Mouse (Mus musculus): Measurements from ENCODE around the gene Olfr410.

Gene Olfr410

DNA sequence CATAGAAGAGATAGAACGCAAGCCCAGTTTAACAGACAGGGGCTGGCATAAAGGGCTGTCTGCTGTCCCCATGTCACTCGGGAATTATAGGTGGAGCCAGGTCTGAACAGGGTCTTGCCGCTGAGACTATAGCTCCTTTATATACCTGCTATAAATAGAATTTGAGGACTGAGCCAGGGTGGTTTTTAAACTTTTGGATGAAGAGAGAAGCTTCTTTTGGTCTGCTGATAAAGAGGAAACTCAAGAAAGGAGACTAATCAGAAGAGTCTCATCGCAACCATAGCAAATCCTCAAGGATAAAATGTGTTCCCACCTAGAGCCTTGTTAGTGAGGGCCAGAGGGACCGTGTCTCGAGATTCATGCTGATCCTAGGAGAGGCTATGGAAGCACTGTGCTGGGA is at the start of gene Olfr410:
Gene Olfr410 (minus strand): TSS at position 101 of the 400 bp plus-strand sequence.
- DNase-seq (ENCODE audit: low spot score), result no peak

DNA sequence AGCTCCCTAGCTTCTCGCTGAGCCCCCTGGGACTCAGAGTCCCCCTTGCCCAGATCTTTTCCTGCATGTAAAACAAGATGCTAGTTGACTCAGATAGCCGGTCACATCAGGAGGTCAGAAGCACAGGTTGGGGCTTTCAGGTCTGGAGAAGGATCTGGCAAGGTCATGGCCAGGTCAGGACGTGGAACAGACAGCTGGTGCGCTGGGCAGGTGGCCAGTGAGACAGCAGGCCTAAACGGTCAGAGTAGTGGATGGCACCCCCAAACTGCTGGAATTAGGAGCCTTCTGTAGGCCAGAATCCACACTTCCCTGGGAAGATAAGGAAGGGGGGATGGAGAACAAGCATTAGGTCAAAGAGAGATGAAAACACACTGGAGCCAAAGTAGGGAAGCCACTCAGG is 49.4 kb upstream of the Olfr410 start:
- DNase-seq (ENCODE audit: low spot score), result no peak

DNA sequence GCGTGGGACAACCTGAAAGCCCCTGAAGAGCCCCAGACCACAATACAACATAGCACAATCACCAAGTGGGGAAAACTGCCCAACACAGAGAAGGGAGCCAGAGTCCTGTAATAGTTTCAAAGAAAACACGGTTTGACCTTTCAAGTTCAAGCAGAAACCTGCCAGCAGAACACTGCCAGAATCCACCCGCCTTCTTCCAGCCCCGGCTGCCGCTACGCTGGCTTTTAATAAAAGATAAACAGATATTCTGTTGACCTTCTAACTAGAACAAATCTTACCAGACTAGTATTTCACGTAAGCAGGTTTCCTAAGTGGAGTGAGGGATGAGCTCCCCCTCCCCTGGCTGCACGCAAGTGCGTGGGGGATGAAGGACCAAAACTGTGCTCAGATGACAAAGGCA is 47.8 kb upstream of the Olfr410 start:
- DNase-seq (ENCODE audit: low spot score), result no peak

DNA sequence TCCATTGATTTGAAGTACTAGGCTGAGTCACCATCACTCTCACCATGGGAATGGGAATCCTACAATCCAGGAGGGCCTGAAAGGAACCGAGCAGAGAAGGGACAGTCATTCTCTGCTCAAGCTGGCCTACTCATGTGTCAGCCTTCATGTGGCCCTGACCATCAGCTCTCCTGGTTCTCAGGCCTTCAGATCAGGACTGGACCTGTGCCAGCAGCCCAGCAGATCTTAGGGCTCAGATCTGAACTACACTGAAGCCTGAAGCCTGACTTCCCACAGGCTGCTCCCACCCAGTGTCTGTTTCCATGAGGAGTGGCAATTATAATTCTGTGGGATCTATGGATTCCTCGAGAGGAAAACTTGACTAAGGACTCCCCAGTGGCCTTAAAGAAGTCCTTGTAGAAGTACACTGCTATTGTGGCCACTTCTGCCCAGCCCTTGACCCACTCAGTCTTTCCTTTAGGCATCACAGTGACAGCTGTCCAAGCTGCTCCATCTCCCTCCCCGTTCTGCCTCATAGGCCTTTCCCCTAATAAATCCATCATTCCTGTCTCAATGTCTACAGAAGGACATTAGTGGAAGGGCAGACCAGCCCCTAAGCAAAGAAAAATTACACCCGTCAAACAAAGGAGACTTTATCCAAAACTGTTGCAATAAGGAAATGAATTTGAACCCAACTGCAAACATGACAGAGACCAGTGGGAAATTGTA is 41.5 kb upstream of the Olfr410 start:
- no peak for DNase-seq (ENCODE audit: low spot score)

DNA sequence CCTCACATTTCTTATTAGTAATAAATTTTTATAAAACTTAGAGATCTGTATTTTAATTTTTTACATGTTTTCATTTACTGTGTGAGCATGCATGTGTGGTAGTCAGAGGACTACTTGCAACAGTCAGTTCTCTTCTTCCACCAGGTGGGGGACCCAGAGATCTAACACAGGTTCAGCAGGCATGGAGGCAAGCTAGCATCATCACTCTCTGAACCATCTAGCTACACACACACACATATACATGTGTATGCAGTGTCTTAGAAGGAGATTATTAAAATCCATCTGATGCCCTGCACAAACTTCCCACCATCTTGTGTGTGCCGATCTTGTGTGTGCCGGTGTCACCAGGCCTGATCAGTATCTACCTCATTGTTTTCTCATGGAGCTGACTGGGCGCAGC is 39.0 kb upstream of the Olfr410 start:
- peak; percentile 51 for DNase-seq (ENCODE audit: low spot score)

DNA sequence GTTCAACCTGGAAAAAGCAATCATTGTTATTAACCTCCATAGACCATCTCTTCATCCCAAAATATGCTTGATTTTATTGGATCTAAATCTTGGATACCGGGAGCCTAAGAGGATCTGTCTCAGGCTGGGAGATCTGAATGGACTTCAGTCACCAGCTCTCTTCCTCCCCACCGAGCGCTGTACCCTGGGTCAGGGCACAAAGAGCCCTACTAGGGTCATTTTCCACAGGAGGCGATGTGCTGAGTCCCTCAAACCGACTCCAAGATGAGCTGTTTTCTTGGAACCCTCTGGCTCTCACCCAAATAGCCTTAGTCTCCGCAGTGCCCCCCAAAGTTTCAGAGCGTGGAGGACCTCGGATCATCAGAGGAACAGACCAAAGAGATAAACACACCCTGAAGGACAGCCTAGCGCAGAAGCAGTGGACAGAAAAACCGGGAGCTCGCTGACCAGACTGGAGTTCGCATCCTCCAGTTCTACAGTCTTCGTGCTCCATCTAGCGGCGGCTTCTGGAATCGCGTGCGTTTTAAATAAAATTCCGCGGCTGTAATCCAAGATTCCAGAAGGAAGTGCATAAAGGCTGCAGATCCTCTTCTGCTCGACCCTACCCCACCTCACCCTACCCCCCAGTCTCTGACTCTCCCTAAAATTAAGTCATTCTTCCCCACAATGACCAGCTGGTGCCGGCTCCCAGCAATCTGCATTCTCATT is 33.7 kb upstream of the Olfr410 start:
- DNase-seq (ENCODE audit: low spot score), result no peak

DNA sequence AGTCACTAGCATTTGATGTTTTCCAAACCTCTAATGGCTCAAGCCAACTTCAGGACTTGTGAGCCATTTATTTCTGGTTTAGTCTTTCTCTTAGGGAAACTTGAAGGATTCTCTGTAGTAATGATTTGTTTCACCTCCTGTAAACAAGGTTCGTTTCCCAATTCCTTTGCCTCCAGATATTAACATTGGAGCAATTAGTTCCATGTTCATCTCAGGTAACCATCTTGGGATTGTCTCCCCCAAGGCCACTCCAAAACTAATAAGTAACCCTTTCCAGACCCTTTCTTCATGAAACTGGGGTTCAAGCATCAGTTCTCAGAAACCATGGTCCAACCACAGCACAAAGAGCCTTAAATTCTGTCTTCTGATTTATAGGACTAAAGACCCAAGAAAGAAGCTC is 23.9 kb upstream of the Olfr410 start, which contains the start of gene Olfr412:
Gene Olfr412 (plus strand): TSS at position 301 of the 400 bp plus-strand sequence.
- no peak for DNase-seq (ENCODE audit: low spot score)

DNA sequence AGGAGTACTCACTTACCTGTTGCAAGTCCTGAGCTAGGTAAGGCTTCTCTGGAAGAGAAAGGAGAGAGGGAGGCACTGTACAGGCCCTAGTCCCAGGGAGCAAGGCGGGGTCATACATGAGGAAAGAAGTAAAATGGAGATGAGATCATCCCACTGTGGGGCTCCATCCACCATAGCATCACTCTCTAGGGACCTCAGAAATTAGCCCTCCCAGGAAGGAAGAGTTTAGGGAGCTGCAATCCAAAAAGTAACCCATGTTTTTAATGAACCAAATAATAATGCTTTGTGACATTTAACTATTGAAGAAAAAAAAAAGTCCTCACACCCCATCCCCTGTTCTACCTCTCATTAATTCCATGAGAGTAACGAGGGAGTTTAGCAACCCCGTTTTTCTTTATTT is 14.7 kb upstream of the Olfr410 start, which contains the start of gene Olfr411:
Gene Olfr411 (minus strand): TSS at position 101 of the 400 bp plus-strand sequence.
- DNase-seq (ENCODE audit: low spot score), result no peak

DNA sequence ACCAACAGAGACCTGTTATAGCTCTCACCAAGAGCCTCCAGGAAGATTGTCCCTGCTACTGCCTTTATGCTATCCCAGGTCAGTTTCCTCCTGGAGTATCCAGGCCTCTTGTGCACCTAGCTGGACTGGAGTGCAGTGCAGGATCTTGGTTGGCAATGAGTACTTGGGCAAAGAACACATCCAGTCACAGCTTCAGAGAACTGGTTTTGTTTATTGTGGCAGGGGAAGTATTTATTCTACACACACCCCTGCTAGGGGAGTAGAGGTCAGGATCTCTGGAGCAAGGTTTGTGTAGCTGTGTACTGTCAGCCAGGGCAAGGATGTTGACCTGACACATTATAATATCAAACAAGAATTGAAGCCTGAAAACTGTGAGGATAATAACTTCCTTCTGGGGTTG is 9.1 kb downstream of the Olfr410 start:
- DNase-seq (ENCODE audit: low spot score), result no peak

DNA sequence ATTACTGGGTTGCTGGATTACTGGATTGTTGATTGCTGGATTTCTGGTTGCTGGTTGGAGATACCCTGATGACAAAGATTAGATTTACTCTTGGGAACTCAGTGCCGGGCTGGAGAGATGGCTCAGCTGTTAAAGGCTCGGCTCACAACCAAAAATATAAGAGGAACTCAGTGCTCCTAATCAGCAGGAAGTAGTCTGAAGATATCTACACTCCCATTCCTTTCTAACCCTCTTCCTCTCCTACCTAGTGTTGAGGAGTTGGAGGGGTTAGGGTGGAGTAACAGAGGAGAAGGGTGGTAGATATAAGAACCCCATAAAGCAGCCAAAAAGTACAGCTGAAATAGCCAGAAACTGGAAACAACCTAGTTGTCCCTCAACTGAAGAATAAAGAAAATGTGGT is 11.8 kb downstream of the Olfr410 start:
- no peak for DNase-seq (ENCODE audit: low spot score)

DNA sequence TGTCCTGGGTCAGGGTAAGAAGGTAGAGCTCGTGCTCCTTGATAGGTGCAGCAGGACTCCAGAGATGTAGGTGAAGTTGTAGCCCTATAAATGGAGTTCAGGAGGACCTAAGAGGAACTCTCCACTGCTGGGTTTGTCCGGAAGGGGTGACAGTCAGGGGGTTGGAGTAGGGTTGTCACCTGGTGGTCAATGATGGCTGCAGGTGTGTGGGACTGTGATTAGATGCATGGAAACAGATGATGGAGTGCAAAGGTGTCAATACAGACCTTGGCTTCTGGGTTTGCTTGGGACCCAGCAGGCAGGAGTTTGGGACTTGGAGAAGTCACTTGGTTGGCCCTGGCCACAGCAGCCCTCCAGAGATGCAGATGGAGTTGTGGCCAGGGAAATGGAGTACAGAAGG is 50.6 kb downstream of the Olfr410 start:
- no peak for DNase-seq (ENCODE audit: low spot score)

DNA sequence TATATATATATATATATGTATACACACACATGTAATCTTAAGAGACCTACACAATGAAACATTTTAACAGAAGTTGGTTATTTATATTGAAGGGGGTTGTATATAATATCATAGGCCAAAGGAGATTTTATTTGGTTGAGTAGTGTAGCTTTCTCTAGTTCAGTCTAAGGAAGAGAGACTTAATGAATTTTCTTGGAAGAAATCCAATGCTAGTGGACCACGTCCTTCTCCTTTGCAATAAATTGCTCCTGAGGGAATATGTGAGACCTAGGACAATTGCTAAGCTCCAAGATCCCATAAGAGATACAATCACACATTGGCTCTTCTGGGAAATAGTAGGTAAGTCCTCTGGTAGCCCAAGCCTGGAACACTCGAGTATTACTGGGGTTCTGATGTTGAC is 54.4 kb downstream of the Olfr410 start, which contains the start of gene Olfr59:
Gene Olfr59 (plus strand): TSS at position 301 of the 400 bp plus-strand sequence.
- DNase-seq (ENCODE audit: low spot score), result no peak

All from left cerebral cortex, adult 11 months (tissue).